ENCODE assay signal across 10 mouse cellular contexts in genomic region chr15:97720026-97720675, GRCm38 (mm10). TPM values are rescaled to one million over a fixed set of nuclear protein-coding genes. Genes with fewer than 3 reads are reported as not detected.
DNase-seq lines count a peak whose midpoint lies in the region; ATAC-seq lines count a peak whose summit lies in the region.
"Had no signal": no experiment of that assay in that cellular context is flagged by ENCODE, and none has a peak within 500 bp of the region (broad histone marks: within the 10 kb centered on the region; RNA-seq: fewer than 3 reads in every experiment).

No protein-coding gene starts in this region.

- peaks cover 7% of the 10 kb centered on the region; the same call in 1 of the 2 replicates for H3K27me3 ChIP-seq in liver, embryonic 13.5 days
- H3K27me3 ChIP-seq in liver, embryonic 11.5 days (replicated peaks; ENCODE audit: control insufficient read depth, insufficient read depth, low read length): 0 out of 2 replicates have a peak, but pooled peaks cover 3% of the 10 kb centered on the region
- no peaks in the 10 kb centered on the region for H3K27me3 ChIP-seq in kidney, embryonic 15.5 days

- H3K9me3 ChIP-seq in liver, embryonic 13.5 days (replicated peaks): no peaks in the 10 kb centered on the region; the same call in 1 of the 2 replicates
- H3K9me3 ChIP-seq in liver, embryonic 11.5 days (ENCODE audit: control insufficient read depth, low read length): no peaks in the 10 kb centered on the region
- no peaks in the 10 kb centered on the region for H3K9me3 ChIP-seq in kidney, embryonic 15.5 days (replicated peaks)

- WGBS in liver, embryonic 13.5 days (ENCODE audit: insufficient replicate concordance): 62% methylated on average over 12 of the region's 12 CpGs
- 72% methylated on average over 12 of the region's 12 CpGs for WGBS in liver, embryonic 11.5 days
- 68% methylated on average over 12 of the region's 12 CpGs for WGBS in kidney, embryonic 15.5 days

- H3K4me2 ChIP-seq in liver, embryonic 13.5 days: no peak overlapping the region
- no peak overlapping the region for H3K4me2 ChIP-seq in liver, embryonic 11.5 days
- 0 out of 2 replicates have a peak overlapping the region, but pooled peaks have one; percentile 4 for H3K4me2 ChIP-seq in kidney, embryonic 15.5 days

- no peaks in the 10 kb centered on the region for H3K4me1 ChIP-seq in liver, embryonic 13.5 days (replicated peaks)
- no peaks in the 10 kb centered on the region for H3K4me1 ChIP-seq in liver, embryonic 11.5 days (replicated peaks; ENCODE audit: control insufficient read depth, insufficient read depth, low read length)
- peaks cover 33% of the 10 kb centered on the region for H3K4me1 ChIP-seq in kidney, embryonic 15.5 days

- H3K4me3 ChIP-seq in liver, embryonic 13.5 days (replicated peaks): no peak overlapping the region
- H3K4me3 ChIP-seq in liver, embryonic 11.5 days (ENCODE audit: low read depth, low read length): no peak overlapping the region
- H3K4me3 ChIP-seq in kidney, embryonic 15.5 days (replicated peaks): no peak overlapping the region

- ATAC-seq in liver, embryonic 13.5 days (ENCODE audit: low read depth): peak; percentile 31; the same call in 1 of the 2 replicates
- no peak for ATAC-seq in liver, embryonic 11.5 days (replicated peaks; ENCODE audit: low FRiP score)
- ATAC-seq in kidney, embryonic 15.5 days (replicated peaks; ENCODE audit: low FRiP score): no peak

- H3K27ac ChIP-seq in liver, embryonic 13.5 days: no peak overlapping the region
- no peak overlapping the region for H3K27ac ChIP-seq in liver, embryonic 11.5 days (ENCODE audit: low read depth, low read length)
- peak overlapping the region; percentile 50 for H3K27ac ChIP-seq in kidney, embryonic 15.5 days
- H3K27ac ChIP-seq: liver, embryonic 14.5 days had no signal

- H3K9ac ChIP-seq in liver, embryonic 13.5 days: no peak overlapping the region
- H3K9ac ChIP-seq in liver, embryonic 11.5 days (ENCODE audit: low read depth, low read length): no peak overlapping the region
- H3K9ac ChIP-seq in kidney, embryonic 15.5 days: no peak overlapping the region
- H3K9ac ChIP-seq: liver, embryonic 14.5 days had no signal

- H3K36me3 ChIP-seq in liver, embryonic 13.5 days: no peaks in the 10 kb centered on the region
- no peaks in the 10 kb centered on the region for H3K36me3 ChIP-seq in liver, embryonic 11.5 days (ENCODE audit: control insufficient read depth, insufficient read depth, low read length)
- H3K36me3 ChIP-seq in kidney, embryonic 15.5 days: no peaks in the 10 kb centered on the region

- DNase-seq in liver, embryonic 13.5 days: no peak
- no peak for DNase-seq in liver, embryonic 11.5 days (ENCODE audit: low spot score)
- DNase-seq in heart, adult 18-20 months: peak; percentile 47 to 69
- DNase-seq in lung, postnatal 25 days (ENCODE audit: low spot score): peak; percentile 50
- no peak for DNase-seq in layer of hippocampus, adult 8-10 months (ENCODE audit: low spot score in 2 of 2)
- DNase-seq in frontal cortex, adult 2 months (ENCODE audit: extremely low spot score in 1 of 2, low spot score in 1 of 2): no peak
- no peak for DNase-seq in Muller cell, postnatal 12 days (ENCODE audit: inconsistent ontology term)
- DNase-seq: gastrocnemius, postnatal 10 days had no signal

RNA-seq across cellular contexts. Expression of gene Endou, which starts 11.0 kb away (rescaled TPM):
- 0.07 TPM in 1 of 2 replicates, not detected in the other for polyA plus RNA-seq in liver, embryonic 13.5 days (2015; fragmentation: Nextera tagmentation; extraction: Ambion mirVana)
- not detected in 2 replicates for polyA plus RNA-seq in liver, embryonic 11.5 days (2014; fragmentation: Nextera tagmentation; extraction: Ambion mirVana)
- 1 to 10 TPM; 1.3 to 1.8 TPM for total RNA-seq in heart, adult 18-20 months (2021)
- 0.36 and 0.85 TPM in 2 replicates for polyA plus RNA-seq in kidney, embryonic 15.5 days (2015; fragmentation: Nextera tagmentation; extraction: Ambion mirVana)
- 1 to 10 TPM in 2 of 4 experiments, under 1 TPM in 2; 0.69 to 3.6 (median 2.2) TPM for total RNA-seq in layer of hippocampus, adult 8-10 months (2022)
- 1.0 and 1.5 TPM in 2 replicates for polyA plus RNA-seq in frontal cortex, adult 2 months (2012; rRNA removed)

RNA-seq across cellular contexts. Expression of gene Rpap3, which starts 14.5 kb away (rescaled TPM):
- 13.1 and 17.4 TPM in 2 replicates for polyA plus RNA-seq in liver, embryonic 13.5 days (2015; fragmentation: Nextera tagmentation; extraction: Ambion mirVana)
- 35.5 and 41.4 TPM in 2 replicates for polyA plus RNA-seq in liver, embryonic 11.5 days (2014; fragmentation: Nextera tagmentation; extraction: Ambion mirVana)
- total RNA-seq in heart, adult 18-20 months (2021): 10 to 100 TPM; 14.5 to 15.7 TPM
- 29.5 and 33.8 TPM in 2 replicates for polyA plus RNA-seq in kidney, embryonic 15.5 days (2015; fragmentation: Nextera tagmentation; extraction: Ambion mirVana)
- 10 to 100 TPM; 26.6 to 28.1 (median 27.8) TPM for total RNA-seq in layer of hippocampus, adult 8-10 months (2022)
- 21.0 and 23.5 TPM in 2 replicates for polyA plus RNA-seq in frontal cortex, adult 2 months (2012; rRNA removed)

RNA-seq across cellular contexts. Expression of gene Rapgef3, which starts 47.6 kb away (rescaled TPM):
- 1.2 and 1.8 TPM in 2 replicates for polyA plus RNA-seq in liver, embryonic 13.5 days (2015; fragmentation: Nextera tagmentation; extraction: Ambion mirVana)
- polyA plus RNA-seq in liver, embryonic 11.5 days (2014; fragmentation: Nextera tagmentation; extraction: Ambion mirVana): 4.1 and 4.5 TPM in 2 replicates
- total RNA-seq in heart, adult 18-20 months (2021): 10 to 100 TPM; 21.8 to 23.3 TPM
- polyA plus RNA-seq in kidney, embryonic 15.5 days (2015; fragmentation: Nextera tagmentation; extraction: Ambion mirVana): 23.0 and 29.7 TPM in 2 replicates
- total RNA-seq in layer of hippocampus, adult 8-10 months (2022): 10 to 100 TPM; 52.2 to 70.6 (median 55.7) TPM
- polyA plus RNA-seq in frontal cortex, adult 2 months (2012; rRNA removed): 69.2 and 78.4 TPM in 2 replicates

RNA-seq across cellular contexts. Expression of gene Slc48a1, which starts 58.2 kb away (rescaled TPM):
- 89.5 and 101 TPM in 2 replicates for polyA plus RNA-seq in liver, embryonic 13.5 days (2015; fragmentation: Nextera tagmentation; extraction: Ambion mirVana)
- 55.0 and 62.1 TPM in 2 replicates for polyA plus RNA-seq in liver, embryonic 11.5 days (2014; fragmentation: Nextera tagmentation; extraction: Ambion mirVana)
- 10 to 100 TPM; 57.9 to 69.7 TPM for total RNA-seq in heart, adult 18-20 months (2021)
- 57.5 and 58.8 TPM in 2 replicates for polyA plus RNA-seq in kidney, embryonic 15.5 days (2015; fragmentation: Nextera tagmentation; extraction: Ambion mirVana)
- total RNA-seq in layer of hippocampus, adult 8-10 months (2022): 100 to 1,000 TPM; 131 to 151 (median 146) TPM
- polyA plus RNA-seq in frontal cortex, adult 2 months (2012; rRNA removed): 107 and 117 TPM in 2 replicates

Comparison
In these comparisons a context has a peak if more than half of its experiments do, and no peak if none do; other contexts are left out.
1. DNase-seq: peak in heart, adult 18-20 months (2 of 2) and lung, postnatal 25 days (single experiment); none in liver, embryonic 13.5 days (single experiment), liver, embryonic 11.5 days (single experiment), layer of hippocampus, adult 8-10 months (0 of 2), frontal cortex, adult 2 months (0 of 2) and Muller cell, postnatal 12 days (single experiment).